Mouse (Mus musculus) liver, postnatal 0 days (tissue): ENCODE measurements around the gene Myoz1.

ENCODE experiments used
- CTCF ChIP-seq: sonication (generic); IDR thresholded peaks from 2 replicates; pipeline ENCODE4 v1.5.1; 2016; ENCODE audit warnings: antibody characterized with exemption, low read depth
- EP300 ChIP-seq: IDR thresholded peaks from 2 replicates; pipeline ENCODE4 v1.6.1; 2016; ENCODE audit warnings: antibody characterized with exemption, low read depth, mild to moderate bottlenecking

- TF ChIP-seq CTCF (no peak), EP300 (no peak)
These were observed 39.9 kb downstream of the Myoz1 start for GRCm38 (mm10) chr14:20616421-20616820.
